Mouse (Mus musculus): ENCODE measurements around the gene Kyat1. TPM values are rescaled to one million over a fixed set of nuclear protein-coding genes. Genes with fewer than 3 reads are reported as not detected.

The Kyat1 gene
- polyA plus RNA-seq (2014; fragmentation: Illumina TruSeq; extraction: RNeasy Lipid Tissue Mini Kit (QIAGEN cat#74804); ENCODE audit: low read depth, low replicate concordance), result 0.71 TPM

DNA sequence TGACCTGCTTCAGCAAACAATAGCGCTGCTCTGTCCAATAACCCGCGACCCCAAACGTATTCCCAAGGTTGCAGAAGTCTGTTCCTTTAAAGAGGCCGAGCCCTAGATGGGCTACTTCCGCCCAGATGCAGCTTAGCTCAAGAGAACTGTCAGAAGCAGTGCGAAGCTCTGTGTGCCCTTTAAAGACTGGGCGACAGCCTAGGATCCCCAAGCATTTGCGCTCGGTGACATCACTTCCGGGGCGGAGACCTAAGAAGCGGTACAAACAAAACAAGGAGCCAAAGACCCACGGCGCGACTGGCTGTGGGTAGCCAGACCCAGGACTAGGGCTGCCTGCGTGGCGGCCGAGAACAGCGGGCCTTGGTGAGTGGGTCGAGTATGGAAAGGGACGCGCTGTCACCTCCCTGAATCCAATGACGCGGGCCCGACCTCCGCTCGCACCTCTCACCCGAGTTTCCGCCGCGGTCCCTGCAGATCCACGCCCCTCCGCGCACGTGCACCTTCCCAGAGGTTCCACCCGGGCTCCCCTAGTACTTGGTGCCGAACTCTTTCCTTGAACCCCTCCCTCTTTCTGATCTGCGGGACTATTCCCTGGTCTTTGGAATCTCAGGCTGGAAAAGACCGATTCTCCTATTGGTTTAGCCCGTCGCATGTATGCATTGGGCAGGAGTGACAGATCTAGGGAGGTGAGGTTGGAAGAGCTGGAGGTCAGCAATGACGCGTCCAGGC lies at the start of gene Kyat1:
Gene Kyat1, minus strand, starts transcription at position 219 of the 729 bp plus-strand sequence.

DNA sequence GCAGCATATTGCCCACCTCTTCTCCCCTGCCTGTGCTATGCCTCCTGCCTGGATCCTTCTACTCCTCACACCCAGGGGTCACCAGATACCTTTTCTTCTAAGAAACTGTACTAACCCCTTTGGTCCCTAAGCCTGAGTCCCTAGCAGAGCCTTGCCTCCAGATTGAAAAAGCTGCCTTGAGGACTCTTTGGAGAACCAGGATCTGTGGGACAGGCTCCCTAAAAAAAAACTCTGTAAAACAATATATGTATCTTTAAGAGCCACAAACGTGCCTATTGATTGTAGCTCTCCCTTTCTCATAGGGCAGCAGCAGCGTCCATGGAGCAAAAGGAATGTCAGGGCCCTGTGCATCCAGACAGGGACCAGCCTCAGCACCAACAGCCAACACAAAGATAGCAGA lies 34.6 kb upstream of the Kyat1 start, which contains the start of gene Gm28035:
Gene Gm28035, plus strand, starts transcription at position 301 of the 400 bp plus-strand sequence.

DNA sequence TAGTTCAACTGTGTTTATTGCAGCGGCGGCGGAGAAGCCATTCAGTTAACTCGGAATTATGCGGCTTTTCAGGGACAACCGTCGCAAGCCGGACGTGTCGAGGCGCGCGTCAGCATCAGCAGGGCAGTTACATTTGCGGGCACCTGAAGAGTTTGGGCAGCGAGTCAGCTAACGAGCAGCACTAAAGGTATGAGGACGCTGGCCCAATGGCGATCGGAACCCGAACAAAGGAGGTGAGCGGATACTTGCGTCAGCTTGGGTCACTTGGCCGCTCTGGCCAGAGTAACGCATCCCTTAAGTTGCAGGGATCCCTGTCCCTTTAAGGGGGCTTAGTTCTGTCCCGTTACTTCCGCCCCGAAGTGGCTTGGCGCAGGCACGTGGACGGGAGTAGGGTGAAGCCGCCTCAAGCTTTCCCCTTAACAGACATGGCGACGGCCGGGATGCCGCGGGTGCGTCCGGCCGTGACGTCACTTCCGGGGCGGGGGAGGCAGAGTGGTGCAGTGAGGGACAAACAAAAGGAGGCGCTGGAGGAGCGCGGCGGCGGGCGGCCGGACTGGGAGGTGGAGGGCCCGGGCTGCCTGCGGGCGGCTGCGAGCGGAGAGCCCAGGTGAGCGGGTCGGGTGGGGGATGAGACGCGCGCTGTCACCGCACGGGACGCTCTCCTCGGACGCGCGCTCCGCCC lies 31.7 kb upstream of the Kyat1 start, which contains the start of gene Lrrc8a:
Gene Lrrc8a, plus strand, starts transcription at position 517 of the 682 bp plus-strand sequence.

GRCm38 (mm10) chr2:30177700-30178675 lies 27.7 kb downstream of the Kyat1 start, which contains the start of gene Spout1:
Gene Spout1, minus strand, starts transcription at chr2:30178459.

DNA sequence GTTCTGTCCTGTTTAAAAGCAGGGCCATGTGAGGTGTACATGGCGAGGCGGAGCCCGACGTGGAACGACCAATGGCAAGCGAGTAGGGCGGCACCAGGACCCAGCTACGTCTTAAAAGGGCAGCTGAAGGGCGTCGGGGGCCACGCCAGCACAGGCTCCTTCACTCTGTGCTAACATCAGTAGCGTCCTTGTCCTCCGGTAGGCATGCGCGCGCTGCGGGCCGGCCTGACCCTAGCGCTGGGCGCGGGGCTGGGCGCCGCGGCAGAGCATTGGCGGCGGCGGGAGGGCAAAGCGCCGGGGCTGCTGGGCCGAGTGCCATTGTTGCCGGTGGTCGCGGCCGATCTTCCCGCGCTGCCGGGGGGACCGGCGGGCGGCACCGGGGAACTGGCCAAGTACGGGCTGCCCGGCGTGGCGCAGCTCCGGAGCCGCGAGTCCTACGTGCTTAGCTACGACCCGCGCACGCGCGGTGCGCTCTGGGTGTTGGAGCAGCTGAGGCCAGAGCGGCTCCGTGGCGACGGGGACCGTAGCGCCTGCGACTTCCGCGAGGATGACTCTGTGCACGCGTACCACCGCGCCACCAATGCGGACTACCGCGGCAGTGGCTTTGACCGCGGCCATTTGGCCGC lies 34.2 kb downstream of the Kyat1 start, which contains the start of gene Endog:
Gene Endog, plus strand, starts transcription at position 123 of the 626 bp plus-strand sequence.

Other genes starting within 250 kb of the Kyat1 start
- 52.6 TPM for gene Sptan1, start 240.3 kb downstream of the Kyat1 start, polyA plus RNA-seq (2014; fragmentation: Illumina TruSeq; extraction: RNeasy Lipid Tissue Mini Kit (QIAGEN cat#74804); ENCODE audit: low read depth, low replicate concordance)
- 3.7 TPM for gene Wdr34, start 157.0 kb downstream of the Kyat1 start, polyA plus RNA-seq (2014; fragmentation: Illumina TruSeq; extraction: RNeasy Lipid Tissue Mini Kit (QIAGEN cat#74804); ENCODE audit: low read depth, low replicate concordance)
- 223 TPM for gene Set, start 148.5 kb downstream of the Kyat1 start, polyA plus RNA-seq (2014; fragmentation: Illumina TruSeq; extraction: RNeasy Lipid Tissue Mini Kit (QIAGEN cat#74804); ENCODE audit: low read depth, low replicate concordance)
- 0.27 TPM for gene Pkn3, start 128.2 kb downstream of the Kyat1 start, polyA plus RNA-seq (2014; fragmentation: Illumina TruSeq; extraction: RNeasy Lipid Tissue Mini Kit (QIAGEN cat#74804); ENCODE audit: low read depth, low replicate concordance)
- 6.2 TPM for gene Zdhhc12, start 112.2 kb downstream of the Kyat1 start, polyA plus RNA-seq (2014; fragmentation: Illumina TruSeq; extraction: RNeasy Lipid Tissue Mini Kit (QIAGEN cat#74804); ENCODE audit: low read depth, low replicate concordance)
- gene Zer1, start 81.3 kb downstream of the Kyat1 start, polyA plus RNA-seq (2014; fragmentation: Illumina TruSeq; extraction: RNeasy Lipid Tissue Mini Kit (QIAGEN cat#74804); ENCODE audit: low read depth, low replicate concordance), result 3.9 TPM
- gene Tbc1d13, start 72.1 kb downstream of the Kyat1 start, polyA plus RNA-seq (2014; fragmentation: Illumina TruSeq; extraction: RNeasy Lipid Tissue Mini Kit (QIAGEN cat#74804); ENCODE audit: low read depth, low replicate concordance), result 7.8 TPM
- gene Endog, start 34.4 kb downstream of the Kyat1 start, polyA plus RNA-seq (2014; fragmentation: Illumina TruSeq; extraction: RNeasy Lipid Tissue Mini Kit (QIAGEN cat#74804); ENCODE audit: low read depth, low replicate concordance), result not detected
- gene Spout1, start 27.4 kb downstream of the Kyat1 start, polyA plus RNA-seq (2014; fragmentation: Illumina TruSeq; extraction: RNeasy Lipid Tissue Mini Kit (QIAGEN cat#74804); ENCODE audit: low read depth, low replicate concordance), result 9.2 TPM
- gene Lrrc8a, start 31.9 kb upstream of the Kyat1 start, polyA plus RNA-seq (2014; fragmentation: Illumina TruSeq; extraction: RNeasy Lipid Tissue Mini Kit (QIAGEN cat#74804); ENCODE audit: low read depth, low replicate concordance), result 0.77 TPM
- gene Gm28035, start 34.7 kb upstream of the Kyat1 start, polyA plus RNA-seq (2014; fragmentation: Illumina TruSeq; extraction: RNeasy Lipid Tissue Mini Kit (QIAGEN cat#74804); ENCODE audit: low read depth, low replicate concordance), result not detected
- 0.41 TPM for gene Phyhd1, start 60.4 kb upstream of the Kyat1 start, polyA plus RNA-seq (2014; fragmentation: Illumina TruSeq; extraction: RNeasy Lipid Tissue Mini Kit (QIAGEN cat#74804); ENCODE audit: low read depth, low replicate concordance)
- 16.6 TPM for gene Gm28038, start 75.2 kb upstream of the Kyat1 start, polyA plus RNA-seq (2014; fragmentation: Illumina TruSeq; extraction: RNeasy Lipid Tissue Mini Kit (QIAGEN cat#74804); ENCODE audit: low read depth, low replicate concordance)
- 2.2 TPM for gene Dolk, start 80.5 kb upstream of the Kyat1 start, polyA plus RNA-seq (2014; fragmentation: Illumina TruSeq; extraction: RNeasy Lipid Tissue Mini Kit (QIAGEN cat#74804); ENCODE audit: low read depth, low replicate concordance)
- gene Nup188, start 80.5 kb upstream of the Kyat1 start, polyA plus RNA-seq (2014; fragmentation: Illumina TruSeq; extraction: RNeasy Lipid Tissue Mini Kit (QIAGEN cat#74804); ENCODE audit: low read depth, low replicate concordance), result 107 TPM
- 0.39 TPM for gene Sh3glb2, start 153.5 kb upstream of the Kyat1 start, polyA plus RNA-seq (2014; fragmentation: Illumina TruSeq; extraction: RNeasy Lipid Tissue Mini Kit (QIAGEN cat#74804); ENCODE audit: low read depth, low replicate concordance)
- 0.29 TPM for gene Miga2, start 158.4 kb upstream of the Kyat1 start, polyA plus RNA-seq (2014; fragmentation: Illumina TruSeq; extraction: RNeasy Lipid Tissue Mini Kit (QIAGEN cat#74804); ENCODE audit: low read depth, low replicate concordance)
- 1.2 TPM for gene Dolpp1, start 186.4 kb upstream of the Kyat1 start, polyA plus RNA-seq (2014; fragmentation: Illumina TruSeq; extraction: RNeasy Lipid Tissue Mini Kit (QIAGEN cat#74804); ENCODE audit: low read depth, low replicate concordance)
- 107 TPM for gene Crat, start 210.0 kb upstream of the Kyat1 start, polyA plus RNA-seq (2014; fragmentation: Illumina TruSeq; extraction: RNeasy Lipid Tissue Mini Kit (QIAGEN cat#74804); ENCODE audit: low read depth, low replicate concordance)
- 5.1 TPM for gene Ptpa, start 210.2 kb upstream of the Kyat1 start, polyA plus RNA-seq (2014; fragmentation: Illumina TruSeq; extraction: RNeasy Lipid Tissue Mini Kit (QIAGEN cat#74804); ENCODE audit: low read depth, low replicate concordance)